Mouse (Mus musculus) heart, adult 8-10 months (tissue): ENCODE results near the gene Gtsf2. TPM values are rescaled to one million over a fixed set of nuclear protein-coding genes. Genes with fewer than 3 reads are reported as not detected.

Source experiments
- DNase-seq: peaks from one replicate; pipeline ENCODE4 v3.0.0; 2022; ENCODE audit warnings: low spot score
- total RNA-seq, 4 experiments: library from RNA; stranded (reverse); gene quantifications; 2 replicates each; pipeline ENCODE4 v1.2.4; 2022

Gtsf2 gene
- total RNA-seq, 4 experiments from 2014 or later, result not detected

DNA sequence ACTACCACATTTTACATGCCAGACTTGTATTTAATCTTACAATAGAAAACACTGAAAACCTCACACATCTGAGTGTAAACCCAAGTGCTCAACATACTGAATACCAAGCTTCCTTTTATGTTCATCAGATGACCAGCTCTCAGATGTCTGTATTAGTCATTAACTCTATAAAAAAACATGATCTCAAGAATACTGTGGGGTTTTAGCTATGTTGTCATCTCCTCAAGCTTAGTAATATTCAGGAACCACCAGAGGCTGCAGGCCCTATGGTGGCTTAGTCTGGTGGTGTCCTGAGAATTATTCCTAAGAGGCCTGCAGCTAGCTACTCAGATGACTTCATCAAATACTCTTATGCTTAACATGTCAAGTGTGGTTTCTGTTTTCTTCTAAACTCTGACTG, 54.7 kb downstream of the Gtsf2 start:
- DNase-seq, result no peak

Other genes with a start within 250 kb of the Gtsf2 start
- gene Cbx5, start 208.7 kb downstream of the Gtsf2 start, total RNA-seq, result 10 to 100 TPM; 52.4 to 59.1 (median 57.0) TPM
- 100 to 1,000 TPM; 134 to 164 (median 150) TPM for gene Hnrnpa1, start 208.0 kb downstream of the Gtsf2 start, total RNA-seq
- gene Nfe2, start 190.1 kb downstream of the Gtsf2 start, total RNA-seq, result 1 to 10 TPM in 2 of 4 experiments, under 1 TPM in 2; 0.31 to 2.6 (median 0.88) TPM
- 10 to 100 TPM; 48.9 to 55.0 (median 49.4) TPM for gene Copz1, start 175.8 kb downstream of the Gtsf2 start, total RNA-seq
- gene Gpr84, start 137.9 kb downstream of the Gtsf2 start, total RNA-seq, result not detected
- 1 to 10 TPM; 6.7 to 9.5 (median 8.8) TPM for gene Zfp385a, start 108.4 kb downstream of the Gtsf2 start, total RNA-seq
- gene Itga5, start 81.7 kb downstream of the Gtsf2 start, total RNA-seq, result 10 to 100 TPM; 27.8 to 40.2 (median 33.7) TPM
- under 1 TPM in 2 of 4 experiments, not detected in 2; 0.37 to 0.54 TPM for gene Gtsf1, start 18.0 kb downstream of the Gtsf2 start, total RNA-seq
- 1 to 10 TPM; 2.6 to 5.4 (median 3.1) TPM for gene Nckap1l, start 5.3 kb upstream of the Gtsf2 start, total RNA-seq
- gene Pde1b, start 54.6 kb upstream of the Gtsf2 start, total RNA-seq, result 1 to 10 TPM in 3 of 4 experiments, under 1 TPM in 1; 0.79 to 2.5 (median 1.2) TPM
- gene Ppp1r1a, start 89.5 kb upstream of the Gtsf2 start, total RNA-seq, result 10 to 100 TPM in 2 of 4 experiments, 1 to 10 TPM in 2; 8.7 to 15.2 (median 12.4) TPM
- gene Glycam1, start 116.6 kb upstream of the Gtsf2 start, total RNA-seq, result not detected